Mouse (Mus musculus) liver, embryonic 13.5 days (tissue): ENCODE measurements around the gene Dalrd3. TPM values are rescaled to one million over a fixed set of nuclear protein-coding genes. Genes with fewer than 3 reads are reported as not detected.

Experiments
- ATAC-seq: fragments of 200-750 bp; cut with Nextera tagmentation; 2 replicates; pipeline ENCODE4 v1.8.0; 2017; ENCODE audit warnings: low read depth, mild to moderate bottlenecking, moderate number of reproducible peaks, moderate library complexity
- DNase-seq: peaks from one replicate; pipeline ENCODE4 v3.0.0; 2022
- H3K27ac ChIP-seq: fragments of 300-500 bp; sonication (generic); 2 replicates; pipeline ENCODE4 v1.5.1; 2015; ENCODE audit warnings: moderate library complexity, mild to moderate bottlenecking, inconsistent platforms
- H3K27me3 ChIP-seq: fragments of 300-500 bp; sonication (generic); 2 replicates; pipeline ENCODE4 v1.6.1; 2015; ENCODE audit warnings: mild to moderate bottlenecking, inconsistent platforms
- H3K36me3 ChIP-seq: fragments of 300-500 bp; sonication (generic); 2 replicates; pipeline ENCODE4 v1.6.1; 2015; ENCODE audit warnings: mild to moderate bottlenecking, inconsistent platforms
- H3K4me1 ChIP-seq: fragments of 300-500 bp; sonication (generic); replicated peaks from 2 replicates; pipeline ENCODE4 v1.6.1; 2015; ENCODE audit warnings: inconsistent platforms
- H3K4me2 ChIP-seq: fragments of 300-500 bp; sonication (generic); 2 replicates; pipeline ENCODE4 v1.6.1; 2015; ENCODE audit warnings: inconsistent platforms, mild to moderate bottlenecking, moderate library complexity
- H3K4me3 ChIP-seq: fragments of 300-500 bp; sonication (generic); replicated peaks from 2 replicates; pipeline ENCODE4 v1.5.1; 2015; ENCODE audit warnings: mild to moderate bottlenecking, inconsistent platforms
- H3K9ac ChIP-seq: fragments of 300-500 bp; sonication (generic); 2 replicates; pipeline ENCODE4 v1.6.1; 2015; ENCODE audit warnings: mild to moderate bottlenecking, inconsistent platforms
- H3K9me3 ChIP-seq: fragments of 300-500 bp; sonication (generic); replicated peaks from 2 replicates; pipeline ENCODE4 v1.6.1; 2016; ENCODE audit warnings: inconsistent platforms
- WGBS: fragments of 180-500 bp; shearing (Covaris S2); methylation state at CpG from one replicate; pipeline ENCODE4 v1.1.7; 2015; ENCODE audit not compliant: insufficient replicate concordance; 5-methylcytosine and 5-hydroxymethylcytosine counted together
- polyA plus RNA-seq: library from polyadenylated mRNA; unstranded; fragments of >200 nt; fragmentation: Nextera tagmentation; extraction: Ambion mirVana; gene quantifications from 2 replicates; pipeline ENCODE4 v1.2.1, GENCODE M21; 2015

Gene Dalrd3
- polyA plus RNA-seq, 1 experiment from 2014 or later = 40.5 TPM

GRCm38 (mm10) chr9:108563671-108564070 lies 6.0 kb upstream of the Dalrd3 start:
- ATAC-seq = no peak
- H3K27ac ChIP-seq = no peak overlapping the region; the same call in 1 of the 2 replicates
- peaks cover 74% of the 10 kb centered on the region for H3K4me1 ChIP-seq

GRCm38 (mm10) chr9:108564131-108564530 lies 5.6 kb upstream of the Dalrd3 start:
- Histone ChIP-seq H3K9me3 (no peaks in the 10 kb centered on the region), H3K27me3 (no peaks in the 10 kb centered on the region), H3K4me1 (peaks cover 78% of the 10 kb centered on the region), H3K4me3 (peak overlapping the region; percentile 2; the same call in 1 of the 2 replicates), H3K4me2 (peak overlapping the region; percentile 29; the same call in 1 of the 2 replicates), H3K27ac (peak overlapping the region; percentile 32; the same call in 1 of the 2 replicates), H3K9ac (peak overlapping the region; percentile 52), H3K36me3 (peaks cover 54% of the 10 kb centered on the region)
- DNase-seq (no peak), ATAC-seq (no peak)
- WGBS = 54% methylated on average over 7 of the region's 7 CpGs

More at GRCm38 (mm10) chr9:108563671-108564070, 6.0 kb upstream of the Dalrd3 start:
- no peak for DNase-seq
- Histone ChIP-seq H3K4me3 (peak overlapping the region; percentile 2; the same call in 1 of the 2 replicates), H3K9ac (peak overlapping the region; percentile 52; the same call in 1 of the 2 replicates), H3K36me3 (peaks cover 59% of the 10 kb centered on the region), H3K4me2 (peak overlapping the region; percentile 29; the same call in 1 of the 2 replicates), H3K27me3 (no peaks in the 10 kb centered on the region), H3K9me3 (no peaks in the 10 kb centered on the region)
- 84% methylated on average over 8 of the region's 8 CpGs for WGBS

GRCm38 (mm10) chr9:108565881-108566814 lies 3.5 kb upstream of the Dalrd3 start:
- 7% methylated on average over 35 of the region's 35 CpGs for WGBS
- peak overlapping the region; percentile 100 for H3K4me2 ChIP-seq
- peaks cover 81% of the 10 kb centered on the region for H3K4me1 ChIP-seq
- peak overlapping the region; percentile 91 for H3K9ac ChIP-seq
- no peaks in the 10 kb centered on the region for H3K9me3 ChIP-seq
- peak overlapping the region; percentile 84 for H3K4me3 ChIP-seq
- peak overlapping the region; percentile 98 for H3K27ac ChIP-seq
- no peaks in the 10 kb centered on the region for H3K27me3 ChIP-seq
- ATAC-seq (peak; percentile 0; the same call in 1 of the 2 replicates), DNase-seq (no peak)
- H3K36me3 ChIP-seq = peaks cover 52% of the 10 kb centered on the region

- peak within 1 kb of the TSS; percentile 84 for H3K4me3 ChIP-seq
- peak within 1 kb of the TSS; percentile 98 for H3K27ac ChIP-seq
- peaks cover 73% of the 10 kb centered on the region for H3K4me1 ChIP-seq
- DNase-seq = peak; percentile 93
- no peaks in the 10 kb centered on the region for H3K9me3 ChIP-seq
- peak; percentile 79 for ATAC-seq
- peaks cover 52% of the 10 kb centered on the region for H3K36me3 ChIP-seq
- peak within 1 kb of the TSS; percentile 91 for H3K9ac ChIP-seq
- peak within 1 kb of the TSS; percentile 100 for H3K4me2 ChIP-seq
- H3K27me3 ChIP-seq = no peaks in the 10 kb centered on the region
- WGBS = under 1% methylated on average over 73 of the region's 73 CpGs
These were observed 2.6 kb upstream of the Dalrd3 start, which contains the start of gene Ndufaf3 for GRCm38 (mm10) chr9:108566815-108567776. TSS of gene Ndufaf3 (minus strand) at chr9:108567434.

GRCm38 (mm10) chr9:108567931-108568419 lies 1.7 kb upstream of the Dalrd3 start:
- peaks cover 64% of the 10 kb centered on the region for H3K4me1 ChIP-seq
- H3K9ac ChIP-seq = peak overlapping the region; percentile 91
- H3K4me2 ChIP-seq = peak overlapping the region; percentile 100
- H3K36me3 ChIP-seq = peaks cover 52% of the 10 kb centered on the region
- no peaks in the 10 kb centered on the region for H3K27me3 ChIP-seq
- peak overlapping the region; percentile 98 for H3K27ac ChIP-seq
- H3K4me3 ChIP-seq = peak overlapping the region; percentile 84
- ATAC-seq = no peak
- H3K9me3 ChIP-seq = no peaks in the 10 kb centered on the region
- 5% methylated on average over 18 of the region's 18 CpGs for WGBS
- DNase-seq = no peak

- Histone ChIP-seq H3K27me3 (no peaks in the 10 kb centered on the region), H3K36me3 (peaks cover 52% of the 10 kb centered on the region), H3K27ac (peak overlapping the region; percentile 98), H3K9ac (peak overlapping the region; percentile 91), H3K9me3 (no peaks in the 10 kb centered on the region), H3K4me2 (peak overlapping the region; percentile 100), H3K4me3 (peak overlapping the region; percentile 84), H3K4me1 (peaks cover 60% of the 10 kb centered on the region)
- 37% methylated on average over 17 of the region's 17 CpGs for WGBS
- ATAC-seq (no peak), DNase-seq (no peak)
These were observed 1.2 kb upstream of the Dalrd3 start for GRCm38 (mm10) chr9:108568511-108568921.

- WGBS = under 1% methylated on average over 40 of the region's 40 CpGs
- no peaks in the 10 kb centered on the region for H3K9me3 ChIP-seq
- peaks cover 49% of the 10 kb centered on the region for H3K36me3 ChIP-seq
- peaks cover 52% of the 10 kb centered on the region for H3K4me1 ChIP-seq
- peak overlapping the region; percentile 100 for H3K4me2 ChIP-seq
- H3K27me3 ChIP-seq = no peaks in the 10 kb centered on the region
- peak; percentile 68 for DNase-seq
- peak overlapping the region; percentile 84 for H3K4me3 ChIP-seq
- H3K27ac ChIP-seq = peak overlapping the region; percentile 73
- ATAC-seq = peak; percentile 10
- H3K9ac ChIP-seq = peak overlapping the region; percentile 85
These were observed 666 bp downstream of the Dalrd3 start for GRCm38 (mm10) chr9:108570207-108570896.

- DNase-seq (no peak), ATAC-seq (no peak)
- Histone ChIP-seq H3K9me3 (no peaks in the 10 kb centered on the region), H3K27ac (no peak overlapping the region), H3K36me3 (peaks cover 53% of the 10 kb centered on the region), H3K4me2 (peak overlapping the region; percentile 100), H3K9ac (no peak overlapping the region), H3K27me3 (no peaks in the 10 kb centered on the region), H3K4me3 (no peak overlapping the region), H3K4me1 (peaks cover 46% of the 10 kb centered on the region)
- 86% methylated on average over 16 of the region's 16 CpGs for WGBS
These were observed 1.8 kb downstream of the Dalrd3 start for GRCm38 (mm10) chr9:108571401-108571973.

GRCm38 (mm10) chr9:108572321-108572720 lies 2.6 kb downstream of the Dalrd3 start:
- Histone ChIP-seq H3K4me3 (no peak overlapping the region), H3K9me3 (no peaks in the 10 kb centered on the region), H3K9ac (no peak overlapping the region), H3K4me2 (no peak overlapping the region), H3K27ac (no peak overlapping the region), H3K36me3 (peaks cover 53% of the 10 kb centered on the region), H3K4me1 (peaks cover 54% of the 10 kb centered on the region), H3K27me3 (no peaks in the 10 kb centered on the region)
- 83% methylated on average over 10 of the region's 10 CpGs for WGBS
- DNase-seq (no peak), ATAC-seq (no peak)
